Mouse (Mus musculus): ENCODE measurements around the gene Brms1l. TPM values are rescaled to one million over a fixed set of nuclear protein-coding genes. Genes with fewer than 3 reads are reported as not detected.

Gene Brms1l
- total RNA-seq, 4 experiments from 2014 or later = 46.7 to 68.7 (median 56.0) TPM

DNA sequence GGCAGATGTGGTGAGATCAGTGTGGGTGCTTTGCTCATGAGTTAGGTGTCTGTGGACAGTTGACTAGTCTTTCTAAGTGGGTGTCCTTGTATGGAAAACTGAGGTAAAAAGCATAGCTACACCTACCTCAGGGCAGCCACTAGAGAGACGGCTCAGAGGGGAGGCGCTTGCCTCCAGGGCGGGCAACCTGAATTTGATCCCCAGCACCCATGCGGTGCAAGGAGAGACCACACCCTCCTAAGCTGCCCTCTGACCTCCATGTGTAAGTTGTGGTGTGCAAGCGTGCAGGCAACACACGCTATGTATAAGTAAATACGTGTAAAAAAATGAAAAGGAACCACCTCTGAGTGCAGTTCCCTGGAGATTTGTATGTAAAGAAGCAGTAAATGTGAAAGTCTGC, 24.5 kb downstream of the Brms1l start:
- DNase-seq = no peak

DNA sequence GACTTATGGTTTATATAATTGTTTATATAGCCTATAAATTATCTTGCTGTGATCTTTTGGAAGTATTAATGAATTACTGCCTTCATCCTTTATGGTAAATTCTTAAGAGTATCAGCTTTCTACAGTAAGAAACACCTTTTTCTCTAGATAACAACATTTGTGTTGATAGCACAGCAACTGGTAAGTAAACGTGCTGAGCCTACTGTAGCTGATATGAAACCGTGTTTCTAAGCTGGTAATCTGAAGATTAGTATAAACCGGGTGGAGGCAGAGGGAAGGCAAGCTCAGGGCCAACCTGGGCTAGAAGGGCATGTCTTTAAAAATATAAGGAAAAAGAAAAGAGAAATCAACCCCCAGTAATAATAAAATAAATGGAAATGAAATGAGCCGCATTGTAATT, 31.6 kb downstream of the Brms1l start:
- no peak for DNase-seq

DNA sequence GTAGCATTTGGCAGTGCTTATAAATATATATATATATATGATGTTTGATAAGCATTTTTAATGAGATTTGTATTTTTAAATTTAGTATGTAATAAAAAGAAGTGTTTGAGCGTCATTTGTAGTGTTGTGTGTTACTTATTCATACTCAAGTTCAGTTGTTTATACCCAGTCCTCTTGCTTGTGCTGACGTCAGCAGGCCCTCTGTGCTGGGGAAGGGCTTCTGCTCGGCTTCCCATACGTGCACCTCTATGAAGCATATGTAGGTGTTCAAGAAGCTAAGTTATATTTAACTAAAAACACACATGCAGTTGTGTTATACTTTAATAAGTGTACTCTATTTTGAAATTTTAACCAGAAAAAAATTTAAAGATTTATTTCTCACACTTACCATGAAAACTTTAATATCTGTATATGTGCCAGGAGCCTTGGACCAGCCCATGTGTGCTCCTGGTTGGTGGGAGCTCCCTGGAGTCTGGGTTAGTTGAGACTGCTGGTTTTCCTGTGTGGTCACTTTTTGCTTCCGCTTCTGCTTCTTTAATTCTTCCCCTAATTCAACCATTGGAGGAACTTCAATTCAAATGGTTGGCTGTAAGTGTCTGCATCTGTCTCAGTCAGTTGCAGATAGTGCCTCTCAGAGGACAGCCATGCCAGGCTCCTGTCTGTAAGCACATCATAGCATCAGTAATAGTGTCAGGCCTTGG, 33.6 kb downstream of the Brms1l start:
- no peak for DNase-seq

DNA sequence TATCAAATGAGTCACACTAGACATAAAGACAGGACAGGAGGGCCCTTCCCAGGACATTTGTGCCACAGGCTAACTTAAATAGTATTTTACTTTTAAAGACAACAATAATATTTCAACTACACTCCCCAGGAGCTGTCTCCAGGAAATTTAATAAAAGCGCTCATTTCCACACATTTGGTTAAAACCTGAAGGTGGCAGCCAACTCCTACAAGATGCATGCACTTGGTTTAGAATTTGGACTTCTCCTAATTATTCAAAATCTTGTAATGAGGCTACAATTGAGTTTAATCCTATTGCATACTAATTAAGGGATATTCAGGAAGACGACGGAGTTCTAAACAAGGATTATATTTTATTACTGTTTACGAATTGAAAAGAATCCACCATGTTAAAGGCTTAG, 49.3 kb downstream of the Brms1l start:
- no peak for DNase-seq

DNA sequence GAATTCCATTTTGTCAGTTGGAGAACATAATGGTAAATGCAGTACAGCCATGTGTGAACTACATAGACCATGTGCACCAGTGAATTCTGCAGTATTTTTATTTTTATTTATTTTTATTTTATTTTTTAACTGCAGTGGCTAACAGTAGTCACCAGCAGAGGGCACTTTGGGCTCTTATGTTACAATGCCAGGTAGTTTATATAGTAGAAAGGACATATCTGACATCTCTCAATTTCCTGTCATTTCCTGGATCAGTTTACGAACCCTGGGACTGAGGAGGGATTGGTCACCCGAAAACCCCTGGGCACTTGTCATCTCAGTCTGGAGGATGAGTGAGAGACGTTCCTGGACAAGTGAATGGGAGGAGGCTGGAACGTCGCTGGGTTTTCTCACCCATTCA, 52.4 kb downstream of the Brms1l start:
- DNase-seq = no peak

DNA sequence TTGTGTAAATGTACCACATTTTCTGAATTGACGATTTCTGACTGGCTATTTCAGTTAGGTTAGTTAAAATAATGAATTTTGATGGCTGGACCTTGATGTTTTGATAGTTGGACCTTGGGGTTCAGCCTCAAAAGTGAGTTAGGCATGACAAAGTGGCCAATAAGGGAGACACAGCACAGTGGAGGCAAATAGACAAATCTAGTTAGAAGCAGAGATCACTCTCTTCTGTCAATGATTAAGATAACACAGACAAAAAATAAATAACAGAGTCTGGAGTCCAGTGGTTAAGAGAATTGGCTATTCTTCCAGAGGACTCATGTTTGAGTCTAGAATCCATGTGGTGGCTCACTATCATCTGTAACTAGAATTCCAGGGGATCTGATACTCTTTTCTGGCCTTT, 68.7 kb downstream of the Brms1l start:
- DNase-seq = no peak

DNA sequence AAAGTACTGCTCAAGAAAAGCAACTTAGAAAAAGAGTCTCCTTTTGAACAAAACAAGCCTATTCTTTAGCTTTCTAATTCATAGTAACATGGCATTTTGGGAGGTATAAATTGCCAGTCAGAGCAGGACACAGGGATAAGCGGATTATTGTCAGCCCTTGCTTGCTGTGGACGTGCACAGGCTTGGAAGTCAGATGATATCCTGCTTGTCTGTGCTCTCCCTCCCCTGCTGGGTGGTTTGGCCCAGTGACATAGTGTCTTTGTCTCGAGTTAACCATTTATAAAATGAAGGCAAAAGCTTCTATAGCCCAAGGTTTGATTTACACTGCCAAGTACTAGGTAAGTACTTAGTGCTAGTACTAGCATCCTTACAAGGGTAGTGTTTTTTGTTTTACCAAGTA, 76.0 kb downstream of the Brms1l start:
- no peak for DNase-seq

DNA sequence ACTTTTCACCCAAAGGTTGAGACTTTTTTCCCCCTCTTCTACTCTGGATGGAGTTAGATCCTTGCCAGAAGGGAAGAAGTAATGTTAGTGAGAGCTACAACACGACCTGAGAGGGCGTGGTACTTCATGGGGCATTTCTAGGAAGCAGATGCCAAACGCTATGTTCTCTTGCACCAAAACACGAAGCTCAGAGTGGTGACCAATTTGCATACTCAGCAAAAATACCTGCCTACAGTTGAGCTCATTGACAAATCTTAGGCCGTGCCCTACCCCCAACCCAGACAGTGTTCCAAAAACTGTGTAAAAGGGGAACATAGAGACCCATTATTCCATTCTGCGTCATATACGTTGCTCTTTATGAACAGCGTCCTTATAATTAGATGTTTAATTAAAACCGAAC, 77.1 kb downstream of the Brms1l start:
- DNase-seq = no peak

DNA sequence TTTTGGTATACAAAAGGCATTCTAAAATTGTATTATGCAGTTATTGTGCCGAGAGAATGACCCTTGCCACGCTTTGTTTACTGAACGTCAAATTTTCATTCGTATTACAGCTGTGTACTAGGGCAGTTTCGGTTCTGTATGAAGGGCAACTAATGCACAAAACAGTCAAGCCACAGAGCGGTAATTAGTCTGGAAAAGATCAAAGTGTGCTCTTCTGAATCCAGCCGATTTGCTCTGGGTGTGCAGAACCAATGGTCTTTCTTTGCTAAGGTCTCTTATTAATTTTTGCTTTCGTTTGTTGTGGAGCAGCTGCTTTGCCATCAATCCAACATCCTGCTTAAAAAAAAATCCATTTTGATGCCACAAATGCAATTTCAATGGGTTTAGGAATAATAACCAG, 80.1 kb downstream of the Brms1l start:
- DNase-seq = no peak

DNA sequence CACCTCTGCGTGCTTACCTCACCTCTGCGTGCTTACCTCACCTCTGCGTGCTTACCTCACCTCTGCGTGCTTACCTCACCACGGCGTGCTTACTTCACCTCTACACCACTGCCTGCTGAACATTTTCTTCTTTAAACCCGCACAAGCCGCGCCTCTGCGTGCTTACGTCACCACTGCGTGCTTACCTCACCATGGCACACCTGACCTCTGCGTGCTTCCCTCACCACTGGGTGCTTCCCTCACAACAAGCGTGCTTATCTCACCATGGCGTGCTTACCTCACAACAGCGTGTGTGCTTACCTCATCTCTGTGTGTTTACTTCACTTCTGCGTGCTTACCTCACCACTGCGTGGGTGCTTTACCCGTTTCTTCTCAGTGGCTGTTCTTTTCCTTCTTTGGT, 80.9 kb downstream of the Brms1l start:
- no peak for DNase-seq

Small RNA genes lying within 50 kb of the gene (microRNA-seq; reads per million reads assigned to microRNA genes)
- 0.70 to 1.0 reads per million in 2 experiments for gene Gm23394

Other genes starting within 250 kb of the Brms1l start
- 1 to 10 TPM; 2.6 to 6.4 (median 4.8) TPM for gene Insm2, start 236.9 kb upstream of the Brms1l start, total RNA-seq (2022)
- gene Ralgapa1, start 15.2 kb upstream of the Brms1l start, total RNA-seq (2022) = 10 to 100 TPM; 74.0 to 86.7 (median 80.2) TPM